Mouse (Mus musculus) limb, embryonic 11.5 days (tissue): ENCODE measurements around the gene Gm48551. TPM values are rescaled to one million over a fixed set of nuclear protein-coding genes. Genes with fewer than 3 reads are reported as not detected.
A peak's percentile ranks its signal among the peaks of the same experiment; 100 is the strongest.

Experiments used
- ATAC-seq: fragments of 200-750 bp; cut with Nextera tagmentation; 2 replicates; pipeline ENCODE4 v1.8.0; 2017; ENCODE audit warnings: low read depth; ENCODE audit not compliant: insufficient number of reproducible peaks, low FRiP score, low TSS enrichment
- DNase-seq: peaks from one replicate; pipeline ENCODE4 v3.0.0-alpha.2; 2015; ENCODE audit warnings: low spot score
- H3K27ac ChIP-seq: fragments of 300-500 bp; sonication (generic); replicated peaks from 2 replicates; pipeline ENCODE4 v1.5.1; 2014; ENCODE audit warnings: low read depth, mild to moderate bottlenecking, low read length
- H3K27me3 ChIP-seq: fragments of 300-500 bp; sonication (generic); 2 replicates; pipeline ENCODE4 v1.6.1; 2014; ENCODE audit warnings: mild to moderate bottlenecking, low read length, mixed read lengths; ENCODE audit not compliant: control insufficient read depth, insufficient read depth
- H3K36me3 ChIP-seq: fragments of 300-500 bp; sonication (generic); 2 replicates; pipeline ENCODE4 v1.6.1; 2014; ENCODE audit warnings: mild to moderate bottlenecking, low read length, moderate library complexity, mixed read lengths; ENCODE audit not compliant: control insufficient read depth, insufficient read depth
- H3K4me1 ChIP-seq: fragments of 300-500 bp; sonication (generic); 2 replicates; pipeline ENCODE4 v1.6.1; 2014; ENCODE audit warnings: low read length, mixed read lengths; ENCODE audit not compliant: control insufficient read depth, insufficient read depth
- H3K4me2 ChIP-seq: fragments of 300-500 bp; sonication (generic); 2 replicates; pipeline ENCODE4 v1.6.1; 2014; ENCODE audit warnings: low read depth, mild to moderate bottlenecking, moderate library complexity; ENCODE audit not compliant: severe bottlenecking
- H3K4me3 ChIP-seq: fragments of 300-500 bp; sonication (generic); 2 replicates; pipeline ENCODE4 v1.5.1; 2014; ENCODE audit warnings: low read depth, low read length
- H3K9ac ChIP-seq: fragments of 300-500 bp; sonication (generic); 2 replicates; pipeline ENCODE4 v1.6.1; 2014; ENCODE audit warnings: mild to moderate bottlenecking, low read length
- H3K9me3 ChIP-seq: fragments of 300-500 bp; sonication (generic); 2 replicates; pipeline ENCODE4 v1.6.1; 2016; ENCODE audit warnings: low read length; ENCODE audit not compliant: control insufficient read depth
- WGBS: fragments of 180-500 bp; shearing (Covaris S2); extraction: QIAGEN DNeasy Blood & Tissue Kit; methylation state at CpG from one replicate; pipeline ENCODE4 v1.1.7; 2014; 5-methylcytosine and 5-hydroxymethylcytosine counted together
- polyA plus RNA-seq: library from polyadenylated mRNA; unstranded; fragments of >200 nt; fragmentation: Nextera tagmentation; extraction: Ambion mirVana; gene quantifications from 2 replicates; pipeline ENCODE4 v1.2.1, GENCODE M21; 2014

Gm48551 gene
- polyA plus RNA-seq, 1 experiment from 2014 or later: 2.1 TPM

GRCm38 (mm10) chr10:81400371-81401204 lies 16.3 kb downstream of the Gm48551 start:
- Histone ChIP-seq H3K36me3 (peaks cover 13% of the 10 kb centered on the region; the same call in 1 of the 2 replicates), H3K4me2 (peak overlapping the region; percentile 24), H3K9ac (no peak overlapping the region; the same call in 1 of the 2 replicates), H3K9me3 (no peaks in the 10 kb centered on the region), H3K27ac (0 out of 2 replicates have a peak overlapping the region, but pooled peaks have one; percentile 2), H3K4me1 (peaks cover 32% of the 10 kb centered on the region), H3K27me3 (peaks cover 4% of the 10 kb centered on the region; the same call in 1 of the 2 replicates), H3K4me3 (peak overlapping the region; percentile 1; the same call in 1 of the 2 replicates)
- ATAC-seq: no peak
- DNase-seq: no peak
- 49% methylated on average over 22 of the region's 22 CpGs for WGBS

GRCm38 (mm10) chr10:81401205-81401520 lies 16.9 kb downstream of the Gm48551 start:
- Histone ChIP-seq H3K4me2 (peak overlapping the region; percentile 24; the same call in 1 of the 2 replicates), H3K27me3 (peaks cover 9% of the 10 kb centered on the region; the same call in 1 of the 2 replicates), H3K27ac (0 out of 2 replicates have a peak overlapping the region, but pooled peaks have one; percentile 2), H3K9ac (no peak overlapping the region), H3K36me3 (peaks cover 13% of the 10 kb centered on the region; the same call in 1 of the 2 replicates), H3K9me3 (no peaks in the 10 kb centered on the region), H3K4me3 (no peak overlapping the region), H3K4me1 (peaks cover 34% of the 10 kb centered on the region)
- DNase-seq (no peak), ATAC-seq (0 out of 2 replicates have a peak, but pooled peaks have one; percentile 0)
- WGBS: 20% methylated on average over 10 of the region's 10 CpGs

GRCm38 (mm10) chr10:81401521-81402226 lies 17.4 kb downstream of the Gm48551 start:
- peaks cover 9% of the 10 kb centered on the region; the same call in 1 of the 2 replicates for H3K27me3 ChIP-seq
- ATAC-seq (peak; percentile 82), DNase-seq (peak; percentile 84)
- 7% methylated on average over 17 of the region's 18 CpGs for WGBS
- H3K4me3 ChIP-seq: 0 out of 2 replicates have a peak overlapping the region, but pooled peaks have one; percentile 5
- H3K9ac ChIP-seq: peak overlapping the region; percentile 47
- peak overlapping the region; percentile 90 for H3K27ac ChIP-seq
- H3K36me3 ChIP-seq: peaks cover 13% of the 10 kb centered on the region; the same call in 1 of the 2 replicates
- H3K4me1 ChIP-seq: peaks cover 39% of the 10 kb centered on the region
- H3K4me2 ChIP-seq: peak overlapping the region; percentile 32; the same call in 1 of the 2 replicates
- no peaks in the 10 kb centered on the region for H3K9me3 ChIP-seq

GRCm38 (mm10) chr10:81402227-81402765 lies 18.0 kb downstream of the Gm48551 start:
- peak overlapping the region; percentile 47 for H3K9ac ChIP-seq
- ATAC-seq: peak; percentile 7; the same call in 1 of the 2 replicates
- H3K4me2 ChIP-seq: peak overlapping the region; percentile 32; the same call in 1 of the 2 replicates
- 0 out of 2 replicates have a peak overlapping the region, but pooled peaks have one; percentile 5 for H3K4me3 ChIP-seq
- H3K9me3 ChIP-seq: no peaks in the 10 kb centered on the region
- peaks cover 45% of the 10 kb centered on the region for H3K4me1 ChIP-seq
- DNase-seq: no peak
- peaks cover 9% of the 10 kb centered on the region; the same call in 1 of the 2 replicates for H3K27me3 ChIP-seq
- WGBS: 24% methylated on average over 7 of the region's 7 CpGs
- H3K36me3 ChIP-seq: peaks cover 13% of the 10 kb centered on the region; the same call in 1 of the 2 replicates
- H3K27ac ChIP-seq: peak overlapping the region; percentile 90

DNA sequence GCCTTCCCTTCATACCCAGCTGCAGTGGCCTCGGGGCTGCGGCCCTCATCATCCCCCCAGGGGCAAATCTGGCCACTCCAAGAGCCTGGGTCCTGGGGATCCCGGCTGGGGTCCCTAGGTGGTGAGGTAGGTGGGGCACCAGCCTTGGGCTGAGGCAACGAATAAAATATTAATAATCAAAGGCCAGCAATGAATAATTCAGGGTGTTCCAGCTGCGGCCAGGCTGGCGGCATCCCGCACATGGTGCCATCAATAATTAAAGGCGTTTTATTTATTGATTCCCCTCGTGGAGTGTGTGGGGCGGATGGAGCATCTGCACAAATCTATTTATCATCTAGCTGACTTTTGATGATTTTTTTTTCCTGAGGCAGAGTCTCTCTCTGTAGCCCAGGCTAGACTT lies 19.2 kb downstream of the Gm48551 start:
- no peaks in the 10 kb centered on the region for H3K9me3 ChIP-seq
- DNase-seq (no peak), ATAC-seq (no peak)
- peaks cover 11% of the 10 kb centered on the region; the same call in 1 of the 2 replicates for H3K36me3 ChIP-seq
- H3K27ac ChIP-seq: no peak overlapping the region; the same call in 1 of the 2 replicates
- H3K4me1 ChIP-seq: peaks cover 56% of the 10 kb centered on the region
- no peak overlapping the region for H3K4me2 ChIP-seq
- H3K4me3 ChIP-seq: no peak overlapping the region
- peak overlapping the region; percentile 17 for H3K9ac ChIP-seq
- H3K27me3 ChIP-seq: peaks cover 15% of the 10 kb centered on the region; the same call in 1 of the 2 replicates
- WGBS: 55% methylated on average over 10 of the region's 10 CpGs

DNA sequence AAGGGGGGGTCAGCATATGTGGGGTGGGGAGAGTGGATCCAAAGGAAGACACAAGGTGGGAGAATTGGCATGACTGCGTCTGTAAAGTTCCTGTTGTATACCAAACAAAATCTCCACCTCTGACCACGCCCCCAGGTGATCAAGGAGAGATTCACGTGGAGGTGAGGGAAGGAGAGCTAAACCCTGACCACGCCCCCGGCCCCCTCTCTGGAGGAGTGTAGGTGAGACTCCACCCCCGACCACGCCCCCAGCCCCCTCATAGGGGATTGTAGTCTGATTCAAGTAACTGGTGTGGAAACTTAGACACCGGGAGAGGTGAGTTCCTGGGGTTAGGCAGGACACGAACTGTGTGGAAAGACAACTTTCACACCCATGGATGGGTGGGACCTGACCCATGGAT lies 19.8 kb downstream of the Gm48551 start:
- Histone ChIP-seq H3K36me3 (peaks cover 11% of the 10 kb centered on the region; the same call in 1 of the 2 replicates), H3K9me3 (no peaks in the 10 kb centered on the region), H3K4me1 (peaks cover 61% of the 10 kb centered on the region), H3K4me2 (no peak overlapping the region), H3K27me3 (peaks cover 15% of the 10 kb centered on the region; the same call in 1 of the 2 replicates), H3K9ac (no peak overlapping the region), H3K4me3 (no peak overlapping the region), H3K27ac (no peak overlapping the region; the same call in 1 of the 2 replicates)
- no peak for ATAC-seq
- WGBS: 11% methylated on average over 9 of the region's 9 CpGs
- DNase-seq: no peak

DNA sequence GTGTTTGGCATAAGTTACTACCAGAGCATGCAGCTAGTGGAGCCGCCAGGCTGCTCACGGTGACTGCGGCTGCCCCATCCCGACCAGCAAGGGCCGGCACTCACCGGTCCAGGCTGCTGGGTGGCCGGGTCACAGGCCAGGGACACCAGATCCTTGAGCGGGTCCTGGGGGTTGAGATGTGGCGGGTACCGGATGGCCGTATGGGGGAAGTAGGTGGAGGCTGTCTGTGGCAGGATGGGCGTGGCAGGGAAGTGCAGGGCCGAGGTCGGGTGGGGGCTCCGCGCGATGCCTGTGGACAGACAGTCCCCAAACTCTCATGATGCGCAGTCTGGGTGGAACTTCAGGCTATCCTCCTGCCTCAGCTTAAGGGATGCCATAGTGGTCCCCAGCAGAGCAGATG lies 20.5 kb downstream of the Gm48551 start:
- Histone ChIP-seq H3K27ac (no peak overlapping the region), H3K4me1 (peaks cover 68% of the 10 kb centered on the region), H3K4me3 (no peak overlapping the region), H3K36me3 (0 out of 2 replicates have a peak, but pooled peaks cover 7% of the 10 kb centered on the region), H3K4me2 (no peak overlapping the region), H3K27me3 (peaks cover 15% of the 10 kb centered on the region; the same call in 1 of the 2 replicates), H3K9me3 (no peaks in the 10 kb centered on the region), H3K9ac (no peak overlapping the region)
- no peak for ATAC-seq
- WGBS: 51% methylated on average over 18 of the region's 18 CpGs
- DNase-seq: no peak
